Mouse (Mus musculus) hindbrain, embryonic 13.5 days (tissue): ENCODE results near the gene Dnah2. TPM values are rescaled to one million over a fixed set of nuclear protein-coding genes. Genes with fewer than 3 reads are reported as not detected.
A peak's percentile ranks its signal among the peaks of the same experiment; 100 is the strongest.

Experiments used
- ATAC-seq: fragments of 200-750 bp; cut with Nextera tagmentation; 2 replicates; pipeline ENCODE4 v1.8.0; 2017; ENCODE audit warnings: moderate TSS enrichment; ENCODE audit not compliant: low FRiP score
- H3K27ac ChIP-seq: fragments of 300-500 bp; sonication (generic); 2 replicates; pipeline ENCODE4 v1.5.1; 2015; ENCODE audit warnings: inconsistent platforms, mild to moderate bottlenecking, moderate library complexity
- H3K27me3 ChIP-seq: fragments of 300-500 bp; sonication (generic); 2 replicates; pipeline ENCODE4 v1.6.1; 2015; ENCODE audit warnings: mild to moderate bottlenecking, inconsistent platforms
- H3K36me3 ChIP-seq: fragments of 300-500 bp; sonication (generic); 2 replicates; pipeline ENCODE4 v1.6.1; 2015; ENCODE audit warnings: mild to moderate bottlenecking, inconsistent platforms
- H3K4me1 ChIP-seq: fragments of 300-500 bp; sonication (generic); replicated peaks from 2 replicates; pipeline ENCODE4 v1.6.1; 2015; ENCODE audit warnings: inconsistent platforms
- H3K4me2 ChIP-seq: fragments of 300-500 bp; sonication (generic); 2 replicates; pipeline ENCODE4 v1.6.1; 2015; ENCODE audit warnings: inconsistent platforms, mild to moderate bottlenecking, moderate library complexity
- H3K4me3 ChIP-seq: fragments of 300-500 bp; sonication (generic); 2 replicates; pipeline ENCODE4 v1.5.1; 2015; ENCODE audit warnings: mild to moderate bottlenecking, inconsistent platforms
- H3K9ac ChIP-seq: fragments of 300-500 bp; sonication (generic); 2 replicates; pipeline ENCODE4 v1.6.1; 2015; ENCODE audit warnings: mild to moderate bottlenecking, inconsistent platforms
- H3K9me3 ChIP-seq: fragments of 300-500 bp; sonication (generic); 2 replicates; pipeline ENCODE4 v1.6.1; 2016; ENCODE audit warnings: inconsistent platforms
- WGBS: fragments of 180-500 bp; shearing (Covaris S2); methylation state at CpG from one replicate; pipeline ENCODE4 v1.1.7; 2015; 5-methylcytosine and 5-hydroxymethylcytosine counted together
- polyA plus RNA-seq: library from polyadenylated mRNA; unstranded; fragments of >200 nt; fragmentation: Nextera tagmentation; extraction: Ambion mirVana; gene quantifications from 2 replicates; pipeline ENCODE4 v1.2.1, GENCODE M21; 2015

The Dnah2 gene
- polyA plus RNA-seq, 1 experiment from 2014 or later: 2.1 TPM

DNA sequence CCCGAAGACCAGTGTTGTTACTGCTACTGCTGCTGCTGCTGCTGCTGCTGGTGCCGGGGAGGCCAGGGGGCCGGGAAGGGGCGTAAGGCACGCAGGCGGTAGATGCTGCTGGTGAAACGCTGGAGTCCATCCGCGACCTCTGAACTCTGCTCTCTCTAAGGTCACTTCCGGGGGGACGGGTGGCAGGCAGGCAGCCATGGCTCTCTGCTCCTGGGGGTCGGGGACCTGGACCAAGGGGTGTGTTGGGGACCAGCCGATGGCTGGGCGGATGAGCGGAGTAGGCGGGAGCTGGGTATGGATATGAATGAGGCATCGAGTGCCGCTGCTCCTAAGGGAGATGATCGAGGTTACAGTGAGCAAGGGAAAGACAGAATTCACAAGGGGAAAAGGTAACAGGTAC, 142.6 kb downstream of the Dnah2 start:
- no peak overlapping the region for H3K27ac ChIP-seq
- no peaks in the 10 kb centered on the region for H3K9me3 ChIP-seq
- WGBS: 84% methylated on average over 19 of the region's 19 CpGs
- no peaks in the 10 kb centered on the region for H3K27me3 ChIP-seq
- ATAC-seq: no peak
- peaks cover 69% of the 10 kb centered on the region for H3K36me3 ChIP-seq
- H3K4me1 ChIP-seq: peaks cover 35% of the 10 kb centered on the region
- H3K4me2 ChIP-seq: no peak overlapping the region
- no peak overlapping the region for H3K9ac ChIP-seq
- H3K4me3 ChIP-seq: no peak overlapping the region

DNA sequence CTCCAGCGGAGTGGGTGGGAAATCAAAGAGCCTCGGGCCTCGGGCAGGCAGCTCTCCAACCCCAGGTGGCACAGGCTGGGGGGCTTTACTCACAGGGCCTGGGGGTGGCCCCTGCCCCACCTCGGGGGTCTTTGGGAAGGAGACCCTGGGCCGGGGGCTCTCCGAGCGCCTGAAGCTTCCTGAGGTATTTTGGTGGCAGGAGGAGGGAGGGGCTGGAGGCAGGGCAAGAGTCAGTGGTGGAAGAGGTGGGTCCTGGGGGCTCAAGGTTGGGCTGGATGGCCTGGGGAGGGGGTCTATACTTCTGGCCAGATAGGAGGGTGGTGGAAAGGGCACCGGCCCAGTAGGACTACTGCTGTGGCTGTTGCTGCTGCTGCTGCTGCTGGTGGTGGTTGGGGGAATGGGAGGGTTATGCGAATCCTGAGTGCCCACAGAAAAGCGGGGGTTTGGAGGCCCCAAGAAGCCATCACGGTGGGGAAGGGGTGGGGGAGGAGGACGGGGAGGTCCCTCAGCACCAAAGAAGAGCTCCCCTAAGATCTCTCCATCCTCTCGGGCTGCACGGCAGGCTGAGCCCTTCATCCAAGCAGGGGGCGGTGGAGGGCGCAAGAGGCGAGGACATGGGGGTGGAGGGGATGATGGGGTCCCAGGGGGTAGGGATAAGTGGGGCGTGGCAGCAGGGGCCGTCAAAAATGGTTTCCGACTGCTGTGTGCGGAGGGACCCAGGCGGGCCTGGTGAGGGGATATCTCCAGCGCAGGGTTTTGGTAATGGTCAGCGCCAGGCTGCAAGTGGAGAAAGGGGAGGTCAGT, 143.3 kb downstream of the Dnah2 start:
- H3K4me1 ChIP-seq: peaks cover 35% of the 10 kb centered on the region
- WGBS: 89% methylated on average over 24 of the region's 24 CpGs
- H3K27ac ChIP-seq: no peak overlapping the region
- H3K4me2 ChIP-seq: no peak overlapping the region
- no peak overlapping the region for H3K9ac ChIP-seq
- ATAC-seq: no peak
- peaks cover 5% of the 10 kb centered on the region for H3K27me3 ChIP-seq
- no peak overlapping the region for H3K4me3 ChIP-seq
- H3K9me3 ChIP-seq: no peaks in the 10 kb centered on the region
- peaks cover 75% of the 10 kb centered on the region for H3K36me3 ChIP-seq

DNA sequence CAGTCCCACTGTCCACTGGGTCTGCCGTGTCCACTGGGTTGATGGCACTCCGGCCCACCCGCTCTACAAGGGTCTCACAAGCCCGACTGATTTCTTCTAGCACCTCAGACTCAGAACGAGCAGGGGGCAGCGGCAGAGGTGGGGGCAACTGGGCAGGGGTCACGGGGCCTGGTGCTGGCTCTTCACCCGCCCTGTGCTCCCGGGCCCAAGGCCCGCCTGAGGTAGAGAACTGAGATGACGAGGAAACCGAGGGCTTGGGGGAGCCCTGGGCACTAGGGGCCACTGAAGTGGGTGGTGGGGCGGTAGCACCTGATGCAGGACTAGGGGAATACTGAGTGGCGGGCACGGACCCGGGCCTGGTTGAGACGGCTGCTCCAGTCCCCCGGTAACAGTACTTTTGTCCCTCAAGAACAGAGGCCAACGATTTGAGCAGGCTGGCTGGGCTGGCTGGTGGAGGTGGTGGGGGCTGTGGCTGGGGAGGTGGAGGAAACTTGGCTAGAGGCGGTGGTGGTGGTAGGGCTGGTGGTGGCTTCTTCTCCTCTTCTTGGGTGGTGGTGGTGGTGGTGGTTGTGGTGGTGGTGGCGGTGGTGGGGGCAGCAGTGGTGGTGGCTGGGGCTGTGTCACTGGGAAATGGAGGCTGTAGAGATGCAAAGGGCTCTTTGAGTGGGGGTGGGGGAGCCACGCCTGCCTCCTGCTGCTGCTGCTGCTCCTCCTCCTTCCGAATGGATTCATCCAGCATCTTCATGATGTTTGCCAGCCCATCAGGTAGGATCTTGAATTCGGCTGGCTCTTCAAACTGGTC, 144.1 kb downstream of the Dnah2 start:
- peaks cover 31% of the 10 kb centered on the region for H3K4me1 ChIP-seq
- H3K27me3 ChIP-seq: peaks cover 13% of the 10 kb centered on the region
- no peaks in the 10 kb centered on the region for H3K9me3 ChIP-seq
- no peak for ATAC-seq
- no peak overlapping the region for H3K4me3 ChIP-seq
- no peak overlapping the region for H3K9ac ChIP-seq
- no peak overlapping the region for H3K4me2 ChIP-seq
- 89% methylated on average over 22 of the region's 24 CpGs for WGBS
- H3K36me3 ChIP-seq: peaks cover 83% of the 10 kb centered on the region
- H3K27ac ChIP-seq: no peak overlapping the region

DNA sequence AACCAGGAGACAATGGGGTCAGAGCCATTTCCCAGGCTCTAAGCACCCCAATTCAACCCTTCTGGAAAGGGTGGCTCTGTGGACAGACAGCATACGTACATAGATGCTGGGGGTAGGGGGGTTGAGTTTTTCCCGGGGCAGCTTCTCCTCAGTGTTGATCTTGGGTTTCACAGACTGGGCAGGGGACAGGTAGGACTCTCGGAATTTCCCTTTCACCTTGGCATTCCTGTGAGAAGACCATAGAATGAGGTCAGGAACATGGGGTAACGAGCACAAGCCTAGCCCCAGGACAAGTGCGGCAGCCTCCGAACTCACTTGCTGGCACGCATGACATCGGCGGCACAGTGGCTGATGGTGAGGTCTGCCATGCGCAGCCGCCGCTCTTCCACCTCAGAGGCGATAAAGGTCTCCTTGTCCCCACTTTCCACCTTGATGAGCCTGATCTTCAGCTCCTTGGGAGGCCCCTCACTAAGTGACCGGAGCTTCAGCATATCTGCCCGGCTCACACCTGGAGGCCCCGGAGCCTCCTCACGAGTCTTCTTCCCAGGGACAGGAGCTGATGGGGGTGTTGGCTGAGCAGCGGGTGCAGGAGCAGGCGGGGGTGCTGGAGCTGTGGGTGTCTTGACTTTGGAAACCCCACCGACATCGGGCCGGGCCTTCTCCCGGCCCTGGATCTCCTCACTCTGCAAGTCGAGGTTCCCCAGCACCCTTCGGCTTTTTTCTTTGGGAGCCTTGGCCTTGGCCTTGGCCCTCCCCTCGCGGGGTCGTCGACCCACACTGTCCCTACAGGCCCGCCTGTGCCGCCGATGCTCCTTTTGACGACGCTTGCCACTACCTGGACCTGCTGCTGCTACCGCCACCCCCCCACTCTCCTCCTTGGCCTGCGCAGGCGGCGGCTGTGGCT, 145.0 kb downstream of the Dnah2 start:
- Histone ChIP-seq H3K4me1 (peaks cover 30% of the 10 kb centered on the region), H3K9me3 (no peaks in the 10 kb centered on the region), H3K4me2 (no peak overlapping the region), H3K27ac (no peak overlapping the region), H3K27me3 (peaks cover 19% of the 10 kb centered on the region), H3K36me3 (peaks cover 87% of the 10 kb centered on the region), H3K9ac (no peak overlapping the region), H3K4me3 (no peak overlapping the region)
- WGBS: 92% methylated on average over 38 of the region's 38 CpGs
- ATAC-seq: no peak

DNA sequence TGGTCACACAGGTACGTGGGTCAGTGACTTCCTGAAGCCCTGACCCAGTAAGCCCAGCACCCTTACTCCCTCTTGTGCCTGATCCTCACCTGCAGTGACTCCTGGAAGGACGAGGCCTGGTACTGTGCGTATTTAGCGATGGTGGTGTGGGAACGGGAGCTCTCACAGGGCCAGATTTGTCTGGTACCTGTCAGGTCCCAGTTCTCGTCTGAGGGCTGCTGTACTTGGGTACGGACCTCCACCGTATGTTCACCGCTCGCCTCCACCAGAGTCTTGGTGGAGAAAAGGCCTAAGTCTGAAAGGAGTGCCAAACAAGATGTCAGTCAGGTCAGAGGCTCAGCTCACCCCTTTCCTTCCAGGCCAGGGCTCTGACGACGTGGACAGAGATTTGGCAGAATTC, 146.9 kb downstream of the Dnah2 start:
- WGBS: 89% methylated on average over 12 of the region's 12 CpGs
- Histone ChIP-seq H3K9me3 (no peaks in the 10 kb centered on the region), H3K4me1 (peaks cover 27% of the 10 kb centered on the region), H3K9ac (no peak overlapping the region), H3K27ac (no peak overlapping the region), H3K27me3 (peaks cover 27% of the 10 kb centered on the region), H3K36me3 (peaks cover 92% of the 10 kb centered on the region), H3K4me3 (no peak overlapping the region), H3K4me2 (no peak overlapping the region)
- no peak for ATAC-seq

DNA sequence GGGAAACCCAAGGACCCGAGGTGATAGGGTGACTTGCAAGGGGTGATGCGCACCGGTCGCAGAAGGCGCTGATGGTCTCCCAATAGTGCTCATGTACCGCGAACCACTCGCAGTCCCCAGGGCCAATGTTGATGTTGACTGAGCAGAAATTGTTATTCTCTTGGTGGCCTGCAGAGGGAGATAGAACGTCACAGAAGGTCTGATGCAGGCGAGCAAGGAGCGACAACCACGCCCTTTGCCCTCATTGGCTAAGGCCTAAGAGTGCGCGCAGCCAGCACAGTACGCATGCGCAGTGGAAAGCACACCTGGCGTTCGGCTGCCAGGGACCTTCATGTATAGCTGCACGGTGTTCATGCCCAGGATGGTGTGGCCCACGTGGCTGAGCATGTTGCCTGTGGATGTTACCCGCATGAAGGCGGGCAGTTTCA, 147.7 kb downstream of the Dnah2 start:
- Histone ChIP-seq H3K9me3 (no peaks in the 10 kb centered on the region), H3K4me2 (no peak overlapping the region), H3K4me3 (peak overlapping the region; percentile 8; the same call in 1 of the 2 replicates), H3K36me3 (peaks cover 84% of the 10 kb centered on the region), H3K4me1 (peaks cover 34% of the 10 kb centered on the region), H3K9ac (no peak overlapping the region), H3K27ac (peak overlapping the region; percentile 52; the same call in 1 of the 2 replicates), H3K27me3 (peaks cover 27% of the 10 kb centered on the region)
- WGBS: 18% methylated on average over 22 of the region's 22 CpGs
- ATAC-seq: peak; percentile 65

DNA sequence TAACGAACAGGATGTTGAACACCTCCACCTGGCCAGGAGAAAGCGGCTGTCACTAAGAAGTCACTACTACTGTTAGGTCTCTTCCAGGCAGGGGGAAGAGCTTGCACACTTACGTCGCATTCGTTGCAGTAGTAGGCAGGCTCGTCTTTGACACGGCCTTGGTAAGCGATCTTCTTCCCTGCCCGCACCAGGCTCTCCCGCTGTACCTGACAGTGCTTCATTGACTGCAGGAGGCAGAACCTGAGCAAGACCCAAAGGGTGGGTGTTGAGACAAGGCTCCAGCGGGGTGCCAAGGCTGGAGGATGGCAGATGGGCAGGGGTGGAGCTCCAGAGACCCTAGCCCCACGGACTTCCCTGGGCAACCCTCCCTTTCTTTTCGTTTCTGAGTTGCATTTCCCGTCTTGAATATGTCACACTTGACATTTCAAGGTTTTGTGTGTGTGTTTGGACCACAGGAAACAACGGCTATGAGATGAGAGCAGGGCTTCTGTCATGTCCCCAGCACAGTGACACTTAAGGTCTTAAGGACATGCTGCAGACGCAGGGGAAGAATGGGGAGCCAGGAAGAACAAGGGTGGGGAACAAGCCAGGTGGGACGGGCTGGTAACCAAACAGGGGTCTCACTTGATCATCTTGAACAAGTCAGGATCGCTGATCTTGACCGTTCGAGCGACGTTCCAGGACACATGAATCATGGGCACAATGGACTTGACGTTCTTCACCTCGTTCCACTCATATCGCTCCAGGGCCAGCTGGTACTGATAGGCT, 148.6 kb downstream of the Dnah2 start:
- no peak for ATAC-seq
- H3K27ac ChIP-seq: no peak overlapping the region
- no peak overlapping the region for H3K4me2 ChIP-seq
- 0 out of 2 replicates have a peak overlapping the region, but pooled peaks have one; percentile 7 for H3K4me3 ChIP-seq
- H3K36me3 ChIP-seq: peaks cover 75% of the 10 kb centered on the region
- peak overlapping the region; percentile 51; the same call in 1 of the 2 replicates for H3K9ac ChIP-seq
- H3K4me1 ChIP-seq: peaks cover 37% of the 10 kb centered on the region
- peaks cover 27% of the 10 kb centered on the region for H3K27me3 ChIP-seq
- no peaks in the 10 kb centered on the region for H3K9me3 ChIP-seq
- WGBS: 75% methylated on average over 25 of the region's 25 CpGs

DNA sequence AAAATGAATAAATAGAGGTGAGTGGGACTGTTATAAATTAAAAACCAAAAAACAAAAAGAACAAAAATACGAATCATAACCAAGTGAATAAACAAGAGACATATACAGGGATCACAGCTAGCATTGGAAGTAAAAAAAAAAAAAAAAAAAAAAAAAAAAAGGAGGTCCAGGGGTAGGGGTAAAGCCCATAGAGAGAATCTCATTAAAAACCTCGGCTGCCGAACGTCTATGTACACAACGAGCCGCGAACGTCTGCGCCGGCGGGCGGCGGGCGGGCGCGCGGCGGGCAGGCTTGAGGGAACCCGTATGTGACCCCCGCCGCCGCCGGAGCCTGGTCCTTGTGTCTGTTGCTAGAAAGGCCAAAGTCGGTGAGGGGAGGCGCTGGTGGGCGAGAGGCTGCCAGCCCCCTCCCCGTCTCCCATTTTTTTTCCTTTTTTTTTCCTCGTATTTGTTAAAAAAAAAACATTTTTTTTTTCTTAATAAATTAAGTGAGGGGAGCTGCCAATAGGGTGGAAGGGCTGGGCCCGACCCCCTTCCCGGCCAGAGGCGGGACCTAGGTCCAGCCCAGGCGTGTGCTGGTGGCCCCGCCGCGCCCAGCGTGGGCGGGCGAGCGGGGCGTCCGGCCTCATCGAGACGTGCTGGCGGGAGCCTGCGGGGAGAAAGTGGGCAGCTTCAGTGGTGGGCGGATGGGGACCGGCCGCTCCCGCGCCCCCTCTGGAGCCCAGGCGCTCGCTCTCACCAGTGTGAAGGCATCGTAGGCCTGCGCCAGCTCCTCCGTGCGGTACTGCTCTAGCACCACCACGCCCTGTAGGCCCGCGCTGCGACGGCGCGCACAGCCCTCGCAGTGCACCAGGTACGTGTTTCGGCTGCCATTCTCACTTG, 149.5 kb downstream of the Dnah2 start:
- Histone ChIP-seq H3K4me1 (peaks cover 38% of the 10 kb centered on the region), H3K4me3 (peak overlapping the region; percentile 7; the same call in 1 of the 2 replicates), H3K27me3 (peaks cover 27% of the 10 kb centered on the region), H3K27ac (no peak overlapping the region), H3K9ac (0 out of 2 replicates have a peak overlapping the region, but pooled peaks have one; percentile 51), H3K36me3 (peaks cover 67% of the 10 kb centered on the region), H3K4me2 (no peak overlapping the region; the same call in 1 of the 2 replicates), H3K9me3 (no peaks in the 10 kb centered on the region)
- 16% methylated on average over 66 of the region's 66 CpGs for WGBS
- ATAC-seq: no peak

DNA sequence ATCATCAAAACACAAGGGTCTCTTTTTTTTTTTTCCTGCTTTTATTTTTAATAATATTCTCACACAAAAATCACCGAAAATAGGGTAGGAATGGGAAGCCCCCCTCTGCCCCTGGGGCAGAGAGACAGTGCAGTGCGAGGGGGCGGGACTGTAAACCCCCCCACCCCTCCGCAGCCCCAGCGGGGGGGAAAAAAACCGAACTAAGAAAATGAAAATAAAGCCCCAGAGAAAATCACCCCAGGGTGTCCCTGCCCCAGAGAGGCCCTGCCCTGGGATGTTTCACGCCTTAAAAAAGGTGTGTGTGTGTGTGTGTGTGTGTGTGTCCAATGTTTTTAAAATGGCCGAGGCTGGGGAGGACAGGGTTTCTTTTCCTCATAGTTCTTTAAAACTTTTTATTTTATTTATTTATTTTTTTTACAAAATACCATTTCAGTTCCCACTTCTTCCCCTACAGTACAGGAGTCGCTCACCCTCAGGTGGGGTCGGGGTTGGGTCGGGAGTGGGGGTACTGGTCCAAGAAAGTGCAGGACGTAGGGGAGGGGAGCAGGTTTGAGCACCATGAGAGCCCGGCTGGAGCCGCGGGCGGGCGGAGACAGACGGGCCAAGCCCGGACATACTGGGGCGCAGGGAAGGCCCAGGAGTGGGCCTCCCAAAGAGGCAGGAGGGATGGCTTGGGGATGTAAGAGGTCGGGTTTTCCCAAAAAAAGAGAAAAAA, 150.3 kb downstream of the Dnah2 start:
- H3K27ac ChIP-seq: peak overlapping the region; percentile 67; the same call in 1 of the 2 replicates
- peak overlapping the region; percentile 80 for H3K4me2 ChIP-seq
- ATAC-seq: no peak
- H3K9me3 ChIP-seq: no peaks in the 10 kb centered on the region
- H3K27me3 ChIP-seq: peaks cover 27% of the 10 kb centered on the region
- H3K4me1 ChIP-seq: peaks cover 42% of the 10 kb centered on the region
- 18% methylated on average over 21 of the region's 21 CpGs for WGBS
- no peak overlapping the region for H3K4me3 ChIP-seq
- peaks cover 59% of the 10 kb centered on the region for H3K36me3 ChIP-seq
- H3K9ac ChIP-seq: 0 out of 2 replicates have a peak overlapping the region, but pooled peaks have one; percentile 87

DNA sequence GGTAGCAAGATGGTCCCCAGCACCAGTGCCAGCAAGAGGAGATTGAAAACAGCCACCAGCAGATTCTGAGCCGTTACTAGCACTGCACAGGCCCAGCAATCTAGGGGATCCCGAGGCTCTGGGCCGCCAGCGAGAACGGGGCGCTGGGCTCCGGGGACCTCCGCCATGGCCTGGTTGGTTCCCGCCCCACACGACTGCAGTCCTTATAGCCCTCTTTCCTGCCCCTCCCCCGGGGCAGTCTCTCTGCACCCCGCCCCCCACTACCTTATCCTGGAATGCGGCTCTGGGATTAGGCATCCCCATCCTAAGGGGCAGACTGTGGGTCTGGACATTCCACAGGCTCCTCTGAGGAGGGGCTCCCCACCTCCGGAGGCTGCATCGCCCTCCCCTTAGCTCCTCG, 150.9 kb downstream of the Dnah2 start, which contains the start of gene Tmem88:
Gene Tmem88 (minus strand): TSS at position 176 of the 400 bp plus-strand sequence.
- H3K36me3 ChIP-seq: peaks cover 53% of the 10 kb centered on the region
- 5% methylated on average over 16 of the region's 16 CpGs for WGBS
- peak within 1 kb of the TSS; percentile 80 for H3K4me2 ChIP-seq
- H3K9ac ChIP-seq: peak within 1 kb of the TSS; percentile 87
- H3K27ac ChIP-seq: peak within 1 kb of the TSS; percentile 98
- H3K4me3 ChIP-seq: peak within 1 kb of the TSS; percentile 66
- H3K9me3 ChIP-seq: no peaks in the 10 kb centered on the region
- H3K4me1 ChIP-seq: peaks cover 42% of the 10 kb centered on the region
- no peak for ATAC-seq
- peaks cover 27% of the 10 kb centered on the region for H3K27me3 ChIP-seq
